Mouse (Mus musculus) myocyte (in vitro differentiated cells): ENCODE results near the gene Pygo2.

Experiments
- CEBPB ChIP-seq: IDR thresholded peaks from 2 replicates; pipeline ENCODE4 v1.6.1; 2011; ENCODE audit warnings: mild to moderate bottlenecking, moderate library complexity; ENCODE audit not compliant: poor library complexity, insufficient read depth, severe bottlenecking
- MAX ChIP-seq: IDR thresholded peaks from one replicate; pipeline ENCODE4 v1.6.1; 2011; ENCODE audit warnings: low read depth, mild to moderate bottlenecking, control low read depth
- MYOD1 ChIP-seq, 3 experiments: IDR thresholded peaks; one replicate each; pipeline ENCODE4 v1.6.1; 2011; ENCODE audit warnings: control low read depth in 2 of 3, low read depth in 2 of 3, mild to moderate bottlenecking in 2 of 3, moderate library complexity in 1 of 3; ENCODE audit not compliant: insufficient read length in 2 of 3, control insufficient read depth in 1 of 3
- POLR2A ChIP-seq: IDR thresholded peaks from one replicate; pipeline ENCODE4 v1.6.1; 2011; ENCODE audit warnings: low read depth, mild to moderate bottlenecking, control low read depth, moderate library complexity; ENCODE audit not compliant: insufficient read length
- POLR2AphosphoS2 ChIP-seq: IDR thresholded peaks from one replicate; pipeline ENCODE4 v1.6.1; 2011; ENCODE audit warnings: low read depth, control low read depth; ENCODE audit not compliant: insufficient read length
- TCF12 ChIP-seq: IDR thresholded peaks from one replicate; pipeline ENCODE4 v1.6.1; 2011; ENCODE audit warnings: mild to moderate bottlenecking, control low read depth; ENCODE audit not compliant: poor library complexity, insufficient read depth, severe bottlenecking

- TF ChIP-seq MYOD1 (IDR thresholded peaks at IDR 0.05; ENCODE audit: control insufficient read depth in 1 of 3, insufficient read length in 2 of 3, low read depth in 2 of 3) (no peak), POLR2A (no peak), MAX (no peak), POLR2AphosphoS2 (no peak), CEBPB (peak; percentile 3; the same call in 1 of the 2 replicates), TCF12 (no peak)
These were observed 5.4 kb upstream of the Pygo2 start for GRCm38 (mm10) chr3:89424416-89425140.
